Mouse (Mus musculus) spleen, embryonic (tissue): Measurements from ENCODE around the gene Minpp1.
"Not testable (repeated sequence)": the region's sequence is repeated elsewhere in the genome, so short reads cannot be mapped to it uniquely, and the experiment has no call there.

Experiments used
- CTCF ChIA-PET: fragments of 350-600 bp; sonication (Branson Sonifier 250); formaldehyde crosslinking; loops from one replicate; lab custom pipeline; 2022; lab: Charles Lee

The Minpp1 gene

GRCm38 (mm10) chr19:32485681-32486105 lies at the start of gene Minpp1:
Gene Minpp1 (plus strand): TSS chr19:32485769.
- CTCF ChIA-PET: no interaction called here

GRCm38 (mm10) chr19:32439356-32439755 lies 46.2 kb upstream of the Minpp1 start:
- CTCF ChIA-PET: interaction anchor here (0.6 kb wide), 1 partner anchor 451 kb away, joined by 3 read pairs; no protein-coding TSS in a partner anchor

DNA sequence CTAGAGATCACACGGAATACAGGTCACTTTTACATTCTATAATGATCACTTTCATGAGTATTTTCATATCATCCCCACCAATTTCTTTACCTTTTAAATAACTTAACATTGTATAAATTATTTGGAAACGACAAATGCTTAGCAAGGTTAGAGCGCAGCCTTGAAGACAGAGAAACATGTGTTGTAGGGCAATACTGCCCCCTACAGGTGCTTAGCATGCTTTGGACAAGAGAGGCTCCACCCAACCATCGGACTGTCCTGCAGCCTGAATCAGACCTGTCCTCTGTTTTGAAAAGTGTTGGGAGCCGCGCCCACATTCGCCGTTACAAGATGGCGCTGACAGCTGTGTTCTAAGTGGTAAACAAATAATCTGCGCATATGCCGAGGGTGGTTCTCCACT lies 44.0 kb upstream of the Minpp1 start:
- CTCF ChIA-PET: no interaction called here

DNA sequence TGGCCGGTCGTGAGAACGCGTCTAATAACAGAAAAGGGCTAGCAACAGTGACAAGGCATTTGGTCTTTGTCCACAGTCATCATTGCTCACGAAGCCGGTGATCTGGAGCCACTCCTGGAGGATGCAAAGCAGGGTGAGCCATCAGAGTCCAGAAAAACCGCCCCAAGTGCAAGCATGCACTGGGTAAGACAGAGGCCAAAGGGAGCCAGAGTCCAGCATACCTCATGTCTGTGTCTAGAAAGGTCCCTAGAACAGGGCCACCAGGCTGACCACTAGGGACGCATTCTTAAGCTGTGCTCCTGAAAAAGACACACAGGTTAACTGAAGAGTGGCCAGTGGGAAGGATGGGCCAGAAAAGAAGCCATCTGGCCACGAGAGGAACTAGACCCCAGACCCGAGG lies 36.6 kb upstream of the Minpp1 start:
- CTCF ChIA-PET: no interaction called here

GRCm38 (mm10) chr19:32452231-32452630 lies 33.3 kb upstream of the Minpp1 start:
- CTCF ChIA-PET: no interaction called here

DNA sequence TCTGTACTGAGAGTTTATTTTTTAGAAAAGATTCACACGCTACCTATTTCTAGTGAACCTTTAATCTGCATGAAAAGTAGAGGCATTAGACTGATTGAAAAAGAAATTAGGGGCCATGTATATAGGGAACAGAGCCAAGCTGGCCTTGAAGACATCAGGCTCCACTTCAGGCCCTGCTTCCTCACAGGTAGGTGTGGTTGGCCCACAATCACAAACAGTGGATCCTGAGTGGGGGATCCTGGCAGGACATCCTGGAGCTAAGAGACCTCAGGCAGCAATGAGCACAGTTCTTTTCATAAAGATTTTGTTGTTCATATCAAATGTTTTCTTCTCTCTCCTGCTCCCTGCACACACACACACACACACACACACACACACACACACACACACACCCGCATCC lies 28.8 kb upstream of the Minpp1 start:
- CTCF ChIA-PET: no interaction called here

- CTCF ChIA-PET: not testable (repeated sequence)
These were observed 27.9 kb upstream of the Minpp1 start for GRCm38 (mm10) chr19:32457631-32458030.

- CTCF ChIA-PET: no interaction called here
These were observed 22.5 kb upstream of the Minpp1 start for GRCm38 (mm10) chr19:32463037-32463436.

- CTCF ChIA-PET: no interaction called here
These were observed 20.3 kb upstream of the Minpp1 start for GRCm38 (mm10) chr19:32465228-32465627.

- CTCF ChIA-PET: no interaction called here
These were observed 19.1 kb upstream of the Minpp1 start, which contains the start of gene Rpl9-ps6 for GRCm38 (mm10) chr19:32466478-32466877. Gene Rpl9-ps6 (minus strand): TSS chr19:32466578.

DNA sequence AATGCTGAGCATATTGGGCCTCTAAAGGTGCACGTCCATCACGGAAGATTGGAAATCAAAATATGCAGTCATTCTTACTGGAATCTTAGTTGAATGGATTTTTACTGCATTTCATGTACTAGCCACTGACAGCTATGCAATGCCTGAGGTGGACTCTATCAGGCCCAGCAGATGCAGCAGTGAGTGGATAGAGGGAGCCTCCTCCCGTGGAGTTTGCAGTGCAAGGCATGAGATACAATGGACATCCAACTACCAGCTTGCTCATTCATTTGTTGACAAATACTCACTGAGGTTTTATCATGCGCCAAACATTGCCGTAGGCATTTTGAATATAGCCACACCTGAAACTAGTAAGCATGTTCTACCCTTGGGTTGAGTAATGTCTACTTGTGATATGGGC lies 18.2 kb upstream of the Minpp1 start:
- CTCF ChIA-PET: interaction anchor here (0.7 kb wide), 1 partner anchor 39 kb away, joined by 3 read pairs; no protein-coding TSS in a partner anchor

DNA sequence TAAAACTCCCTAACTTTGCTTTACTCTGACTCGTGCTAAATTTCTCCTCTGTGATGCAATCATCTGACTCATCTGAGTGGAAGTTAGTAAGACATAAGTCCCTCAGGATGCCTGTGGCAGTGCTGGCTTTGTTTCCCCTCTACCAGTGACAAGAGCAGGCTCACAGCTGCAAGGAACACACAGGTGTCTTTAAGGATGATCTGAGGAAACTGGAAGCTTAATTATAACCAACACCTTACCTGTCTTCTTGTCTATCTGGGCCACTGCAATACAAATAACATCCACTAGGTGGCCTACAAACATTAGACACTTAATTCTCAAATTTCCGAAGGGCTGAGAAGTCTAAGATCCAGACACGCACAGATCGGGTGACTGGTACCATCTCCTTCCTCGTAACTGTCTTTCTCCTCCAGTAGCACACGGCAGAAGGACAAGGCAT lies 15.5 kb upstream of the Minpp1 start:
- CTCF ChIA-PET: no interaction called here

DNA sequence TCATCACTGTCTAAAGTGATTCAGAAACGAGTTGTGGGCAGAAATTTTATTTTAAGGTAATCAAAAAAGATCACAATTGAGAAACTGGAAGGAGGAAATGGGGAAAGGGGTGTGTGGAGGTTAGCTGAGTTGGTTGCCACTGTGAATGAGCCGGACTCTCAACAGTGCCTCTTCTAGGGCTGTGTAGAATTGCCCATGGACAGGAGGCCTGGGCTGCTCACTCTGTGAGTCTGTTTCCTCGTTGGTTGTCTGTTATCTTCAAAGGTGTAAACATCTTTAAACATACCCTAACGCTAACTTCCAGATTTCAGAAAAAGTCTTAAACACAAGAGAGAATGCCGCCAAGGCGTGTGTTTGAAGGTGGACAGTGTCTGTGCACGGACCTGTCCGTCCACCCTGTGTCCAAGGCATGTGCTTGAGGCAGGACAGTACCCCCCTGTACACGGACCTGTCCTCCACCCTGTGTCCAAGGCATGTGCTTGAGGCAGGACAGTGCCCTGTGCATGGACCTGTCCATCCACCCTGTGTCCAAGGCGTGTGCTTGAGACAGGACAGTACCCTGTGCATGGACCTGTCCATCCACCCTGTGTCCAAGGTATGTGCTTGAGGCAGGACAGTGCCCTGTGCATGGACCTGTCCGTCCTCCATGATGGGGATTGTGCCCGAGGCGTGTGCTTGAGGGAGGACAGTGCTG lies 14.9 kb upstream of the Minpp1 start:
- CTCF ChIA-PET: no interaction called here

DNA sequence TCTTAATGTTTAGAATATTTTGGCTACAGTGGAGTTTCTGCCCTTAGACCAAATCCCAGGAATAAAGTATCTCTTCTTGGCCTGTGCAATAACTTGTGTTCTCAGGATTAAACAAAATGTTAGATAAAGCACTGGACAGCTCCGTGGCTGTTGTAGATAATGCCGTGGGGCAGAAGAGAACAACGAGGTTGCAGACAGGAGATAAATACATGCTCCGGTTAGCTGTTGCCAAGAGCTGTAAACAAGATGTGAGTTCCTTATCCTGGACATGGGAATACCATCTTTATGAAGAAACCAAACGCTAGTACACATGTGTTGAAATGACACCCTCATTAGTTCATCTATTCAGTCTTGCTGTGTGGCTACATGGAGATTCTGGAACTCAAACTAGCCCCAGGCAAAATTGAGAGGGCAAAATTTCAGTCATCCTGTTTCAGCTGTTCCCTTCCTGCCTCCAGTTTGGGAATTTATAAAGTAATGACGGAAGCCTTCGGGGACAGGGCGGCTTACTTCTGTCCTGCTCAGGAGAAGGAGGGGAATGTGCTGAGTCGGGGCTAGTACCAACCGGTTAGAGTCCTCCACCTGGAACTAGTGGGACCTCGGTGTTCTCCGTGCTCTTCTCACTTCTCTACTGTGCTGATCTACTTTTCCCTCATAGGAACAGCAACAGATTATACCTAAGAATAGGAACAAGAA lies 9.4 kb upstream of the Minpp1 start:
- CTCF ChIA-PET: no interaction called here

DNA sequence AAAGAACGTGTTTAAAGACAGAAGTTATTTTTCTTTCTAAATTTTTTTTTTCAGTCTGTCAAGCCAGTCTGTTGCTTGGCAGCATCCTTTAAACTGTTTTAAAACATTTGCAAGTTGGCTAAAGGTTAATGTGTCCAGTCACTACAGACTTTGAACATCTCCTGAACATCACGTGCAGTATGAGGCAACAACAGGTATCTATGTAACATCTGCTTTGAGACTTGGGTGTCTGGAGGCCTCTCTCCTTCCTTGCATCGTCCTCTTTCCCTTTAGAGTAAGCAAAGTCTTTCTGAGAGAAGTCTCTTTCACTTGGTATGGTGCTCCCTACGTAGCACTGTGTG lies 8.9 kb upstream of the Minpp1 start:
- CTCF ChIA-PET: no interaction called here

DNA sequence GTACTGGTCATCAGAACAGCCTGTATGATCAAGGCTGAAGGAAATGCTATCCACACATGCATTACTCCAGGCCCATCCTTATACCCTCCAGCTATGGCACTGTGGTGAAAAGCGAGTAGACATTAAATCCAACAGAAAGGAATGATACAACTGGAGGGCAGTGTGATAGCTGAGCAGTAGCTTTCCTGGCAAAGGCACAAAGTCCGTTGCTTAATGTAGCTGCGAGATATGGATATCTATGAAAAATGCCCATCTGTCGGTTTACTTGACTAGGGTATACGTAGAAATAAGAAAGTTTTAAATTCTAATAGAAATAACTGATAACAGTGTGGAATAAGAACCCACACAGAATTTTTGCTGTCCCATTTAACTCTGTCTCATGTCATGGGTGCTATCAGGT lies 5.3 kb upstream of the Minpp1 start:
- CTCF ChIA-PET: no interaction called here

- CTCF ChIA-PET: no interaction called here
These were observed 4.7 kb upstream of the Minpp1 start for GRCm38 (mm10) chr19:32480791-32481442.

DNA sequence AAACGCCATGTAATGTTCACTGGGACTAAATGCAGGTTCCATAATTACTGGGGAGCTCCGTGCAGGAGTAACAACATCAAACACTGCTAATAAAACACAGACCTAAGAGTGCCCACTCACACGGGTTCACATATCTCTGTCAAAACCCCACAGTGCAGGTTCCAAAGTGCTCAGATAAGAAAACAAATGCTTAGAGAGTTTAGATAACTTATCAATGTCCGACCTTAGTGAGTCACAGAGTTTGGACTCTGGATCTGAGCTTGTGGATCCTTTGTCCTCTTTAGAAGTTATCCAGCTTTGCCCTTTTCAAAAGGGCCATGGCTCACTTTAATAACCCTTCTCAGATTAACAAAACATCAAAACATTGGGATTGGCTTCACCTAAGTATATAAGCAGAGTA lies 4.1 kb upstream of the Minpp1 start:
- CTCF ChIA-PET: no interaction called here

GRCm38 (mm10) chr19:32484941-32485660 lies 468 bp upstream of the Minpp1 start:
- CTCF ChIA-PET: interaction anchor here (0.6 to 0.8 kb wide), 2 partner anchors 13 to 499 kb away, joined by 8 to 9 read pairs; no protein-coding TSS in a partner anchor

GRCm38 (mm10) chr19:32486106-32486724 lies 646 bp downstream of the Minpp1 start:
- CTCF ChIA-PET: not testable (repeated sequence)

GRCm38 (mm10) chr19:32487595-32488255 lies 2.2 kb downstream of the Minpp1 start:
- CTCF ChIA-PET: no interaction called here
